Mouse (Mus musculus): Measurements from ENCODE around the gene Gprc5a.

DNA sequence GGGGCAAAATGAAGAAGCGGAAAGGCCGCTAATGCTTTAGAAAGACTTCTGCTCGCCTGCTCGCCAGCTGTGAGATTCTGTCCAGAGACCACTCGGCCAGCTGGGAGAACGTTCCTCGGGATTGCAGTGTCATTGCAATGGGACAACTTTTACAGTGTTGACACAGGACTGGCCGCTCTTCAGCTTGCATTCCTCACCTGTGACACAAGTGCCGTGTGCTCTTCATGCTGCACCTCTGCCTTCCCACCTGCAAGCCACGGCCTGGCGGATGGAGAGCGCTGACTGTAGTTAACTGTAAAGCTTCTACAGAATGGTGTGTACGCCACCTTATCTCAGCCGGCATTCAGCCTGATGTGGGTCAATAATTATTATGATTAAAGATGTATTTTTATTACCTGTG, 42.1 kb upstream of the Gprc5a start:
- TF ChIP-seq CTCF (IDR thresholded peaks at IDR 0.05; ENCODE audit: borderline replicate concordance, extremely low read depth, insufficient read depth, insufficient read length) (no peak), POLR2A (IDR thresholded peaks at IDR 0.05; ENCODE audit: borderline replicate concordance, extremely low read depth, insufficient read depth, insufficient read length, poor library complexity, severe bottlenecking) (no peak)
